Mouse (Mus musculus): ENCODE results near the gene Hsd3b5.

GRCm38 (mm10) chr3:98635145-98635544 is 5.1 kb upstream of the Hsd3b5 start:
- TF ChIP-seq POLR2A (IDR thresholded peaks at IDR 0.05; ENCODE audit: low read depth, low read length) (no peak), CTCF (IDR thresholded peaks at IDR 0.05; ENCODE audit: extremely low read depth, insufficient read length, insufficient replicate concordance, low read depth, low read length) (no peak)
